Mouse (Mus musculus) brain, embryonic 18.5 days (tissue): ENCODE results near the gene Iqsec1.

Source experiments
- DNase-seq: peaks from one replicate; pipeline ENCODE4 v3.0.0-alpha.2; 2012; ENCODE audit warnings: low read depth, low spot score

Iqsec1 gene

GRCm38 (mm10) chr6:90727826-90728225, 260.7 kb downstream of the Iqsec1 start:
- DNase-seq, result no peak

GRCm38 (mm10) chr6:90726711-90727122, 261.8 kb downstream of the Iqsec1 start:
- DNase-seq, result no peak

GRCm38 (mm10) chr6:90725526-90725925, 263.0 kb downstream of the Iqsec1 start:
- DNase-seq, result no peak

GRCm38 (mm10) chr6:90722993-90723392, 265.5 kb downstream of the Iqsec1 start:
- DNase-seq, result no peak

- DNase-seq, result no peak
These were observed 267.3 kb downstream of the Iqsec1 start for GRCm38 (mm10) chr6:90720996-90721746.

GRCm38 (mm10) chr6:90720201-90720600, 268.3 kb downstream of the Iqsec1 start:
- no peak for DNase-seq

- DNase-seq, result no peak
These were observed 269.1 kb downstream of the Iqsec1 start for GRCm38 (mm10) chr6:90719402-90719801.

- no peak for DNase-seq
These were observed 270.0 kb downstream of the Iqsec1 start for GRCm38 (mm10) chr6:90718477-90718876.

- no peak for DNase-seq
These were observed 270.8 kb downstream of the Iqsec1 start for GRCm38 (mm10) chr6:90717711-90718110.

- DNase-seq, result no peak
These were observed 271.6 kb downstream of the Iqsec1 start for GRCm38 (mm10) chr6:90716853-90717252.

GRCm38 (mm10) chr6:90716066-90716704, 272.3 kb downstream of the Iqsec1 start:
- DNase-seq, result no peak

- no peak for DNase-seq
These were observed 273.1 kb downstream of the Iqsec1 start for GRCm38 (mm10) chr6:90715245-90715905.

- no peak for DNase-seq
These were observed 274.8 kb downstream of the Iqsec1 start for GRCm38 (mm10) chr6:90713650-90714049.

- DNase-seq, result no peak
These were observed 275.7 kb downstream of the Iqsec1 start for GRCm38 (mm10) chr6:90712486-90713480.

GRCm38 (mm10) chr6:90712063-90712462, 276.4 kb downstream of the Iqsec1 start:
- no peak for DNase-seq

- no peak for DNase-seq
These were observed 276.9 kb downstream of the Iqsec1 start for GRCm38 (mm10) chr6:90711476-90712035.

GRCm38 (mm10) chr6:90710778-90711177, 277.7 kb downstream of the Iqsec1 start:
- DNase-seq, result no peak

- DNase-seq, result no peak
These were observed 278.3 kb downstream of the Iqsec1 start for GRCm38 (mm10) chr6:90709929-90710777.

- no peak for DNase-seq
These were observed 280.3 kb downstream of the Iqsec1 start for GRCm38 (mm10) chr6:90708061-90708618.

- DNase-seq, result no peak
These were observed 281.3 kb downstream of the Iqsec1 start for GRCm38 (mm10) chr6:90707143-90707542.
